Mouse (Mus musculus) G1E (cell line): Measurements from ENCODE around the gene Cep44.

ENCODE experiments used
- CTCF ChIP-seq: IDR thresholded peaks from 2 replicates; pipeline ENCODE4 v1.5.1; 2012; ENCODE audit warnings: low read depth, low read length, inconsistent platforms, mixed read lengths
- TAL1 ChIP-seq: conservative IDR thresholded peaks from 2 replicates; pipeline ENCODE4 v1.6.1; 2012; ENCODE audit warnings: low read depth, low read length, inconsistent platforms, mixed read lengths

DNA sequence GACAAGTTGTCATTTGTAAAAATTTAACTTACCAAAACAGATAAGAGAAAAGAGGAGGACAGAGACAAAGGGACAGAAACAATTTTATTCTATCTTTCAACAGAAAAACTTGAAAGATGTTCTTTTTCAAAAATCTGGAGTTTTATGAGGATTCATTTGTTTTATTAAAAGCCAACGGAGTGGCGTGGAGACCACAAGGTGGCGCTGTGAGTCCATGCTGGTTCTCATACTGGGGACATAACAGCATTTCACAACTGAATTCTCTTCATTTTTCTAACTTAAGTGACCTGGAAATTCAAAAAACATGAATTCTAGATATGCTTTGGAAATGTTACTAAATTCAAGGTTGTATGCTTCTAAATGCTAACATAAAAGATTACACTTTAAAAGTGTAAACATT, 20.5 kb downstream of the Cep44 start:
- peak; percentile 45; the same call in 1 of the 2 replicates for TF ChIP-seq CTCF
- no peak for TF ChIP-seq TAL1
